Mouse (Mus musculus) hindbrain, embryonic 10.5 days (tissue): ENCODE measurements at regions not wholly inside any gene's neighbourhood (a gene's known extent, or its start where the extent isn't known, plus 50 kb on each side); places are given as distances from the start of the nearest gene placed in this dataset.

Source experiments
- DNase-seq: peaks from one replicate; pipeline ENCODE4 v3.0.0-alpha.2; 2017; ENCODE audit warnings: low spot score
- H3K27ac ChIP-seq: fragments of 300-500 bp; sonication (generic); 2 replicates; pipeline ENCODE4 v1.5.1; 2016; ENCODE audit warnings: mild to moderate bottlenecking, moderate library complexity
- H3K27me3 ChIP-seq: fragments of 300-500 bp; sonication (generic); 2 replicates; pipeline ENCODE4 v1.6.1; 2016; ENCODE audit warnings: mild to moderate bottlenecking; ENCODE audit not compliant: poor library complexity, insufficient read depth, severe bottlenecking
- H3K36me3 ChIP-seq: fragments of 300-500 bp; sonication (generic); 2 replicates; pipeline ENCODE4 v1.6.1; 2016; ENCODE audit warnings: mild to moderate bottlenecking, moderate library complexity
- H3K4me1 ChIP-seq: fragments of 300-500 bp; sonication (generic); replicated peaks from 2 replicates; pipeline ENCODE4 v1.6.1; 2016; ENCODE audit warnings: mild to moderate bottlenecking
- H3K4me3 ChIP-seq: fragments of 300-500 bp; sonication (generic); 2 replicates; pipeline ENCODE4 v1.5.1; 2016; ENCODE audit warnings: mild to moderate bottlenecking, moderate library complexity
- H3K9me3 ChIP-seq: fragments of 300-500 bp; sonication (generic); 2 replicates; pipeline ENCODE4 v1.6.1; 2016; ENCODE audit warnings: mild to moderate bottlenecking, moderate library complexity
- WGBS: fragments of 180-500 bp; shearing (Covaris S2); methylation state at CpG from one replicate; pipeline ENCODE4 v1.1.7; 2016; 5-methylcytosine and 5-hydroxymethylcytosine counted together

GRCm38 (mm10) chr6:107734773-107735172 is 205.2 kb downstream of the Lrrn1 start:
- Histone ChIP-seq H3K27me3 (no peaks in the 10 kb centered on the region), H3K9me3 (no peaks in the 10 kb centered on the region), H3K36me3 (no peaks in the 10 kb centered on the region), H3K27ac (no peak overlapping the region), H3K4me1 (no peaks in the 10 kb centered on the region), H3K4me3 (no peak overlapping the region)
- no peak for DNase-seq
- 90% methylated on average over 1 of the region's 1 CpGs for WGBS

GRCm38 (mm10) chr6:107749111-107749736 is 219.7 kb downstream of the Lrrn1 start:
- no peaks in the 10 kb centered on the region for H3K9me3 ChIP-seq
- no peaks in the 10 kb centered on the region for H3K27me3 ChIP-seq
- no peak overlapping the region for H3K4me3 ChIP-seq
- no peak for DNase-seq
- H3K4me1 ChIP-seq = no peaks in the 10 kb centered on the region
- H3K36me3 ChIP-seq = no peaks in the 10 kb centered on the region
- H3K27ac ChIP-seq = no peak overlapping the region
- WGBS = 86% methylated on average over 5 of the region's 5 CpGs

- H3K4me1 ChIP-seq = no peaks in the 10 kb centered on the region
- no peak overlapping the region for H3K27ac ChIP-seq
- H3K9me3 ChIP-seq = no peaks in the 10 kb centered on the region
- H3K27me3 ChIP-seq = no peaks in the 10 kb centered on the region
- no peaks in the 10 kb centered on the region for H3K36me3 ChIP-seq
- no peak for DNase-seq
- H3K4me3 ChIP-seq = no peak overlapping the region
- WGBS = 80% methylated on average over 2 of the region's 2 CpGs
Observed at GRCm38 (mm10) chr6:107749794-107750193, 220.2 kb downstream of the Lrrn1 start.

- 80% methylated on average over 1 of the region's 1 CpGs for WGBS
- Histone ChIP-seq H3K4me1 (no peaks in the 10 kb centered on the region), H3K27me3 (no peaks in the 10 kb centered on the region), H3K27ac (no peak overlapping the region), H3K9me3 (no peaks in the 10 kb centered on the region), H3K36me3 (no peaks in the 10 kb centered on the region), H3K4me3 (no peak overlapping the region)
- DNase-seq = no peak
Observed at GRCm38 (mm10) chr6:107752156-107752555, 222.6 kb downstream of the Lrrn1 start.

GRCm38 (mm10) chr6:107755158-107755557 is 225.6 kb downstream of the Lrrn1 start:
- Histone ChIP-seq H3K4me3 (no peak overlapping the region), H3K9me3 (no peaks in the 10 kb centered on the region)

GRCm38 (mm10) chr6:107770834-107771470 is 241.4 kb downstream of the Lrrn1 start:
- Histone ChIP-seq H3K9me3 (no peaks in the 10 kb centered on the region), H3K4me3 (no peak overlapping the region), H3K4me1 (no peaks in the 10 kb centered on the region), H3K27ac (no peak overlapping the region), H3K36me3 (no peaks in the 10 kb centered on the region), H3K27me3 (no peaks in the 10 kb centered on the region)
- 76% methylated on average over 11 of the region's 11 CpGs for WGBS
- DNase-seq = no peak

More at GRCm38 (mm10) chr6:107755158-107755557, 225.6 kb downstream of the Lrrn1 start:
- no peaks in the 10 kb centered on the region for H3K4me1 ChIP-seq
- no peaks in the 10 kb centered on the region for H3K27me3 ChIP-seq
- DNase-seq = no peak
- 76% methylated on average over 2 of the region's 2 CpGs for WGBS
- no peaks in the 10 kb centered on the region for H3K36me3 ChIP-seq
- H3K27ac ChIP-seq = no peak overlapping the region

GRCm38 (mm10) chr6:107784998-107785397 is 255.4 kb downstream of the Lrrn1 start:
- 81% methylated on average over 2 of the region's 2 CpGs for WGBS
- H3K36me3 ChIP-seq = no peaks in the 10 kb centered on the region

GRCm38 (mm10) chr6:107788224-107788893 is 258.8 kb downstream of the Lrrn1 start:
- H3K27ac ChIP-seq = no peak overlapping the region
- no peak for DNase-seq
- no peaks in the 10 kb centered on the region for H3K36me3 ChIP-seq
- H3K4me1 ChIP-seq = no peaks in the 10 kb centered on the region
- H3K9me3 ChIP-seq = no peaks in the 10 kb centered on the region
- 82% methylated on average over 2 of the region's 2 CpGs for WGBS
- no peaks in the 10 kb centered on the region for H3K27me3 ChIP-seq
- H3K4me3 ChIP-seq = no peak overlapping the region

More at GRCm38 (mm10) chr6:107784998-107785397, 255.4 kb downstream of the Lrrn1 start:
- no peaks in the 10 kb centered on the region for H3K9me3 ChIP-seq
- H3K4me1 ChIP-seq = no peaks in the 10 kb centered on the region
- H3K27me3 ChIP-seq = no peaks in the 10 kb centered on the region
- DNase-seq = no peak
- H3K4me3 ChIP-seq = no peak overlapping the region
- H3K27ac ChIP-seq = no peak overlapping the region

- Histone ChIP-seq H3K27me3 (no peaks in the 10 kb centered on the region), H3K9me3 (no peaks in the 10 kb centered on the region), H3K4me1 (no peaks in the 10 kb centered on the region), H3K36me3 (no peaks in the 10 kb centered on the region), H3K27ac (no peak overlapping the region), H3K4me3 (no peak overlapping the region)
- no peak for DNase-seq
- WGBS = 79% methylated on average over 2 of the region's 2 CpGs
Observed at GRCm38 (mm10) chr6:107797845-107798244, 267.0 kb upstream of the Setmar start.

- Histone ChIP-seq H3K9me3 (no peaks in the 10 kb centered on the region), H3K36me3 (no peaks in the 10 kb centered on the region), H3K4me1 (no peaks in the 10 kb centered on the region), H3K4me3 (no peak overlapping the region), H3K27me3 (no peaks in the 10 kb centered on the region), H3K27ac (no peak overlapping the region)
- no peak for DNase-seq
Observed at GRCm38 (mm10) chr6:107803056-107803455, 261.8 kb upstream of the Setmar start.
